Mouse (Mus musculus): Measurements from ENCODE around the gene Casq2. TPM values are rescaled to one million over a fixed set of nuclear protein-coding genes. Genes with fewer than 3 reads are reported as not detected.

Gene Casq2
- polyA plus RNA-seq, 2 experiments = 0.88 to 0.89 TPM

- ATAC-seq (ENCODE audit: insufficient read depth) (no peak), DNase-seq (ENCODE audit: low read depth in 3 of 3, low spot score in 3 of 3) (no peak)
- TF ChIP-seq EP300 (IDR thresholded peaks at IDR 0.05; ENCODE audit: low read depth) = no peak
- peak; percentile 24; the same call in 1 of the 2 replicates for TF ChIP-seq CTCF (IDR thresholded peaks at IDR 0.05; ENCODE audit: low read depth)
- 0 out of 4 replicates have a peak, but pooled peaks cover 1 to 2% of the 10 kb centered on the region in 2 experiments for H3K4me1 ChIP-seq (replicated peaks; ENCODE audit: control insufficient read depth in 2 of 2, insufficient read depth in 2 of 2, low read length in 1 of 2)
- H3K9me3 ChIP-seq (ENCODE audit: control insufficient read depth, low read length) = no peaks in the 10 kb centered on the region
- H3K4me3 ChIP-seq (ENCODE audit: insufficient read depth in 1 of 2, low read depth in 2 of 2, low read length in 2 of 2) = no peak overlapping the region
- H3K9ac ChIP-seq (replicated peaks) = no peak overlapping the region
- H3K27me3 ChIP-seq (ENCODE audit: control insufficient read depth, insufficient read depth, low read length) = no peaks in the 10 kb centered on the region
- no peak overlapping the region for H3K27ac ChIP-seq
- no peak overlapping the region for H3K4me2 ChIP-seq (ENCODE audit: low read depth)
- WGBS (ENCODE audit: insufficient replicate concordance) = 51% methylated on average over 6 of the region's 6 CpGs
- no peaks in the 10 kb centered on the region for H3K36me3 ChIP-seq (replicated peaks; ENCODE audit: control insufficient read depth, insufficient read depth, low read depth)
These were observed 26.1 kb upstream of the Casq2 start for GRCm38 (mm10) chr3:102060065-102060464.

- no peaks in the 10 kb centered on the region for H3K9me3 ChIP-seq (ENCODE audit: control insufficient read depth, low read length)
- H3K27me3 ChIP-seq (ENCODE audit: control insufficient read depth, insufficient read depth, low read length) = no peaks in the 10 kb centered on the region
- TF ChIP-seq EP300 (IDR thresholded peaks at IDR 0.05; ENCODE audit: low read depth) (no peak), CTCF (IDR thresholded peaks at IDR 0.05; ENCODE audit: low read depth) (peak; percentile 87)
- H3K36me3 ChIP-seq (replicated peaks; ENCODE audit: control insufficient read depth, insufficient read depth, low read depth) = no peaks in the 10 kb centered on the region
- DNase-seq (ENCODE audit: low read depth in 3 of 3, low spot score in 3 of 3) (peak in 1 of 3 experiments; percentile 23), ATAC-seq (ENCODE audit: insufficient read depth) (peak; percentile 73; the same call in 1 of the 2 replicates)
- H3K4me2 ChIP-seq (ENCODE audit: low read depth) = no peak overlapping the region
- no peak overlapping the region for H3K9ac ChIP-seq (replicated peaks)
- H3K27ac ChIP-seq = no peak overlapping the region
- no peak overlapping the region for H3K4me3 ChIP-seq (ENCODE audit: insufficient read depth in 1 of 2, low read depth in 2 of 2, low read length in 2 of 2)
- H3K4me1 ChIP-seq (replicated peaks; ENCODE audit: control insufficient read depth in 2 of 2, insufficient read depth in 2 of 2, low read length in 1 of 2) = 0 out of 4 replicates have a peak, but pooled peaks cover 1 to 2% of the 10 kb centered on the region in 2 experiments
- WGBS (ENCODE audit: insufficient replicate concordance) = 12% methylated on average over 14 of the region's 14 CpGs
These were observed 24.1 kb upstream of the Casq2 start for GRCm38 (mm10) chr3:102061923-102062670.

- H3K27me3 ChIP-seq (ENCODE audit: control insufficient read depth, insufficient read depth, low read length) = no peaks in the 10 kb centered on the region
- no peak overlapping the region for H3K9ac ChIP-seq (replicated peaks)
- H3K27ac ChIP-seq = no peak overlapping the region
- no peak overlapping the region for H3K4me2 ChIP-seq (ENCODE audit: low read depth)
- 0 out of 2 replicates have a peak, but pooled peaks have one; percentile 20 for TF ChIP-seq EP300 (IDR thresholded peaks at IDR 0.05; ENCODE audit: low read depth)
- TF ChIP-seq CTCF (IDR thresholded peaks at IDR 0.05; ENCODE audit: low read depth) = no peak
- peak in 1 of 3 experiments; percentile 22 for DNase-seq (ENCODE audit: low read depth in 3 of 3, low spot score in 3 of 3)
- 24% methylated on average over 8 of the region's 8 CpGs for WGBS (ENCODE audit: insufficient replicate concordance)
- H3K4me1 ChIP-seq (replicated peaks; ENCODE audit: control insufficient read depth in 2 of 2, insufficient read depth in 2 of 2, low read length in 1 of 2) = 0 out of 4 replicates have a peak, but pooled peaks cover 1 to 2% of the 10 kb centered on the region in 2 experiments
- H3K9me3 ChIP-seq (ENCODE audit: control insufficient read depth, low read length) = no peaks in the 10 kb centered on the region
- no peak for ATAC-seq (ENCODE audit: insufficient read depth)
- no peak overlapping the region for H3K4me3 ChIP-seq (ENCODE audit: insufficient read depth in 1 of 2, low read depth in 2 of 2, low read length in 2 of 2)
- H3K36me3 ChIP-seq (replicated peaks; ENCODE audit: control insufficient read depth, insufficient read depth, low read depth) = no peaks in the 10 kb centered on the region
These were observed 23.6 kb upstream of the Casq2 start for GRCm38 (mm10) chr3:102062671-102063010.

GRCm38 (mm10) chr3:102063273-102064120, 22.7 kb upstream of the Casq2 start:
- ATAC-seq (ENCODE audit: insufficient read depth) (no peak), DNase-seq (ENCODE audit: low read depth in 3 of 3, low spot score in 3 of 3) (no peak)
- H3K9me3 ChIP-seq (ENCODE audit: control insufficient read depth, low read length) = no peaks in the 10 kb centered on the region
- H3K9ac ChIP-seq (replicated peaks) = no peak overlapping the region
- TF ChIP-seq EP300 (IDR thresholded peaks at IDR 0.05; ENCODE audit: low read depth) (no peak), CTCF (IDR thresholded peaks at IDR 0.05; ENCODE audit: low read depth) (no peak)
- 61% methylated on average over 10 of the region's 10 CpGs for WGBS (ENCODE audit: insufficient replicate concordance)
- no peak overlapping the region for H3K4me2 ChIP-seq (ENCODE audit: low read depth)
- H3K27ac ChIP-seq = no peak overlapping the region
- H3K4me3 ChIP-seq (ENCODE audit: insufficient read depth in 1 of 2, low read depth in 2 of 2, low read length in 2 of 2) = no peak overlapping the region
- no peaks in the 10 kb centered on the region for H3K27me3 ChIP-seq (ENCODE audit: control insufficient read depth, insufficient read depth, low read length)
- H3K36me3 ChIP-seq (replicated peaks; ENCODE audit: control insufficient read depth, insufficient read depth, low read depth) = no peaks in the 10 kb centered on the region
- H3K4me1 ChIP-seq (replicated peaks; ENCODE audit: control insufficient read depth in 2 of 2, insufficient read depth in 2 of 2, low read length in 1 of 2) = 0 out of 4 replicates have a peak, but pooled peaks cover 1 to 2% of the 10 kb centered on the region in 2 experiments

GRCm38 (mm10) chr3:102064566-102064965, 21.6 kb upstream of the Casq2 start:
- no peaks in the 10 kb centered on the region for H3K27me3 ChIP-seq (ENCODE audit: control insufficient read depth, insufficient read depth, low read length)

More at GRCm38 (mm10) chr3:102064566-102064965, 21.6 kb upstream of the Casq2 start:
- TF ChIP-seq EP300 (IDR thresholded peaks at IDR 0.05; ENCODE audit: low read depth) = no peak
- no peak for TF ChIP-seq CTCF (IDR thresholded peaks at IDR 0.05; ENCODE audit: low read depth)
- H3K27ac ChIP-seq = no peak overlapping the region
- no peak for DNase-seq (ENCODE audit: low read depth in 3 of 3, low spot score in 3 of 3)
- WGBS (ENCODE audit: insufficient replicate concordance) = 51% methylated on average over 6 of the region's 6 CpGs
- H3K4me2 ChIP-seq (ENCODE audit: low read depth) = no peak overlapping the region
- H3K4me3 ChIP-seq (ENCODE audit: insufficient read depth in 1 of 2, low read depth in 2 of 2, low read length in 2 of 2) = no peak overlapping the region
- ATAC-seq (ENCODE audit: insufficient read depth) = no peak
- no peaks in the 10 kb centered on the region for H3K9me3 ChIP-seq (ENCODE audit: control insufficient read depth, low read length)
- H3K4me1 ChIP-seq (replicated peaks; ENCODE audit: control insufficient read depth in 2 of 2, insufficient read depth in 2 of 2, low read length in 1 of 2) = 0 out of 4 replicates have a peak, but pooled peaks cover 1 to 2% of the 10 kb centered on the region in 2 experiments
- no peaks in the 10 kb centered on the region for H3K36me3 ChIP-seq (replicated peaks; ENCODE audit: control insufficient read depth, insufficient read depth, low read depth)
- no peak overlapping the region for H3K9ac ChIP-seq (replicated peaks)

Data from liver, embryonic 14.5 days (tissue).